Mouse (Mus musculus) left cerebral cortex, adult 18-20 months (tissue): ENCODE results near the gene Brf1. TPM values are rescaled to one million over a fixed set of nuclear protein-coding genes. Genes with fewer than 3 reads are reported as not detected.

Experiments used
- DNase-seq, 2 experiments: peaks; one replicate each; pipeline ENCODE4 v3.0.0; 2021 to 2022; ENCODE audit warnings: low spot score in 2 of 2, mixed read lengths in 1 of 2
- total RNA-seq, 2 experiments: library from RNA; stranded (reverse); gene quantifications; 2 replicates each; pipeline ENCODE4 v1.2.3; 2021

Brf1 gene
- total RNA-seq, 2 experiments from 2014 or later = 45.0 to 47.0 TPM

DNA sequence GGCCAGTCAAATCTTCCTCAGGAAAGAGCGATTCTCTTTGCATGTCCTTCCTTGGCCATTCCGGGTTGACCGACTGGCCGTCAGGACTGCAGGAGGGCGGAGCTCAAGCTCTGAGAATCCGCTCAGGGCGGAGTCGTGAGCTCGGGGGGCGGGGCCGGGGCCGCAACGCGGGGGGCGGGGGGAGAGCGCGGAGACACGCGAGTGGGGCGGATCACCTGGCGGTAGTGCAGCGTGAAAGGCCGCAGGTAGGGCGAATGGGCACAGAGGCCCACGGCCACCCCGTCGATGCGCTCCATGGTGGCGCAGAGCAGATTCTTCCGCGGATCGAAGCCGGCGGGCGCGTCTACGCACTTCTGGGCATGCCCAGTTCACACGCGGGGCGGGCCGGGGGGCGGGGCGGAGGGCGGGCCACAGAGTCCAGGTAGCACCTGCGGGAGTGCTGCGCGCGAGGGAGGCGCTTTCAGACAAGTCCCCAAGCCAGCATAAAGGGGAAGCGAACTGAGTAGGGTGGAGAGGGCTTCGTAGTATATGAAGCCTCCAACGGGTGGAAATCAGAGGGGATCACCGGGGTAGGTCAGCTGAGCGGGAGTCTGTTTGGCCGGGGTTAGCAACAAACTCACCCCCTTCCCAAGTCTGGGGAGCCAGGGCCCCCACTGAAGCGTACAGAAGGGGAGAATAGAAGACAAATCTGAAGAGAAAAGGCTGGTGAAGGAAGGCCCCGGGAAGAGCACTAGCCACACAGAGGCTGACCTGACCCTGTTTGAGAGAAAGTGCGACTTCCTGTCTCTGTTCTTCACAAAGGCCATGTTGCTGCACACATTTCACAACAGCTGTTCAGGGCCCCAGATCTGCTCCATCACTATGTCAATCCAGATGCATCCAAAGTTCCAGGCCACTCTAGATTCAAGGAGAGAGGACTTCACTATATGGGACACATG, 58.5 kb downstream of the Brf1 start, which contains the start of gene Nudt14:
Gene Nudt14 (minus strand): TSS at position 349 of the 938 bp plus-strand sequence.
- peak; percentile 62 to 74 for DNase-seq

DNA sequence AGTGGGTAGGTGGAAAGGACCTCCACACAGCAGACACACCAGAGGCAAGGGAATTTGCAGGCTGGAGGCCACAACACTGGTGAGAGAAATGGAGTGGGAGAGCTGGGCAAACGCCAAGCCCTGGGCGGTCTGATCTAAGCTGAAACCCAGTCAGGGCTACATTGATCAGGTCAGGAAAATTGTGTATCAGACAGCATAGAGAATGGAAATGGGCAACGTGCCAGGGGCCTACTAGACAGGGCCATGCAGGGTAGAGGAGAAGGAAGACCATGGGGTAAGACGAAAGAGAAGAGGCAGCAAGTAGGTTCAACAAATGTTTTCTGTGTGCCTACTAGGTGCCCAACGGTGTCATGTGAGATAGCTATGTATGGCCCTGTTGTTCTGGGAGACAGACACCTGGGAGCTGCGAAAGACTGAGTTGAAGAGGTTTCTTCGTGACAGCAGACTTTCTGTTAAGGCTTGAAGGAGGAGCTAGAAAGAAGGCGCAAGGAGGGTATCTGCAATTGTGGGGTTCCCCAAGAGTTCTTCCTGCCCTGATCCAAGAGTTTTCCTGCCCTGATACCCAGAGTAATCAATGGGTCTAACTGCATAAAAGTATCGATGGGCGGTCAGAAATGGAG, 59.2 kb downstream of the Brf1 start:
- DNase-seq = peak in 1 of 2 experiments; percentile 30

DNA sequence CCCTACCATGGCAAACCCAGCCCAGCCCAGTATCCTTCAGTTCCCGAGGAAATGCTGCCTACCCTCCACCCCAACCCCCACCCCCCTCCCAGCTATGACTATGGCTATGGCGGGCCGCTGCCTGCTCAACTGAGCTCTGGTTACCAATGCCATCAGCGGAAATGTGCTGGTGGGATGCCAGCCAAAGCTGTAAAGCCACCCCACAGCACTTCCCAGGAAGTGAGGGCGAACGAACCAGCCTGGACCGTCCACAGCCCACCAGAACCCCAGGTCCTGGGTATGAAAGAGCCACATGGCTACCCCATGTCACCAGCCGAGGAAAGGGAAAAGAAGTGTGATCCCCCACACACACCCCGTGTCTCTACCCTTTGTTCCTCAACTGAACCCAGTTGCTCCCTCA, 59.8 kb downstream of the Brf1 start:
- no peak for DNase-seq

GRCm38 (mm10) chr12:112940238-112940637, 60.3 kb downstream of the Brf1 start:
- DNase-seq = no peak

- no peak for DNase-seq
These were observed 61.5 kb downstream of the Brf1 start for GRCm38 (mm10) chr12:112938873-112939565.

DNA sequence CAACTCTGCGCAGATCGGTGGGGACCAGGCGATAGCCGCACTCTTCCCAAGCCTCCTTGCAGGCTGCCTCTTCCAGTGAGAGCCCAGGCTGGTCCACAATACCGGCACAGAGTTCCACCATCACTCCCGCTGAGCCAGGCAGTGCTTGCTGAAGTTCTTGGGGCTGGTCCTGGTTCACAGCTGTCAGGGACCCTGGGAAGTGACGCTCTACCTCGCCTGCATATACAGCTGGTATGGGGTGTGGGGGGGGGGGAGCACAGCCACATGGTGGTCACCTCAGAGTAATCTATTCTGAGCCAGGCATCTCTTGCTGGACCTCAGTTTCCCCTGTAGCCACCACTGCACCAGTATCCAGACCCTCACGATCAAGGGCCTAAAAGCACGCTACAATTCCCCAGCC, 62.1 kb downstream of the Brf1 start:
- no peak for DNase-seq

DNA sequence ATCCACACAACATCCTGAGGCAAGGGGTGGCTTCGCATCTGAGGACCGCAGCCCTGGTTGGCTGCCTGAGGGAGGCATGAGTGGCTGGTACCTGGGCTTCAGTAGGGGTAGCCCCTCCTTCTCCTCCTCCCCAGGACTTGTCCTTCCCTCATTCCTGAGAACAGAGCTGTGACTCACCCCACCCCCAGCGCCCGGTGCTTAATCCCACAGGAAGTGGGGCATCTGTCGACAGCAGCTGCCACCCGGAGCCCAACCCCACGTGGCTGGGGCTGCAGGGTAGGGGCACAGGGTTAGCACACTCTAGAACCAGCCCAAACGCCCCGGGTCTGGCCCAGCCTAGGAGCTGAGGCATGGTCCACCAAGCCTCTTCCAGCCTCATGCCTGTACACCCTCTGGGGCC, 62.6 kb downstream of the Brf1 start:
- peak; percentile 58 to 60 for DNase-seq

- DNase-seq = no peak
These were observed 67.9 kb downstream of the Brf1 start for GRCm38 (mm10) chr12:112932647-112933046.

DNA sequence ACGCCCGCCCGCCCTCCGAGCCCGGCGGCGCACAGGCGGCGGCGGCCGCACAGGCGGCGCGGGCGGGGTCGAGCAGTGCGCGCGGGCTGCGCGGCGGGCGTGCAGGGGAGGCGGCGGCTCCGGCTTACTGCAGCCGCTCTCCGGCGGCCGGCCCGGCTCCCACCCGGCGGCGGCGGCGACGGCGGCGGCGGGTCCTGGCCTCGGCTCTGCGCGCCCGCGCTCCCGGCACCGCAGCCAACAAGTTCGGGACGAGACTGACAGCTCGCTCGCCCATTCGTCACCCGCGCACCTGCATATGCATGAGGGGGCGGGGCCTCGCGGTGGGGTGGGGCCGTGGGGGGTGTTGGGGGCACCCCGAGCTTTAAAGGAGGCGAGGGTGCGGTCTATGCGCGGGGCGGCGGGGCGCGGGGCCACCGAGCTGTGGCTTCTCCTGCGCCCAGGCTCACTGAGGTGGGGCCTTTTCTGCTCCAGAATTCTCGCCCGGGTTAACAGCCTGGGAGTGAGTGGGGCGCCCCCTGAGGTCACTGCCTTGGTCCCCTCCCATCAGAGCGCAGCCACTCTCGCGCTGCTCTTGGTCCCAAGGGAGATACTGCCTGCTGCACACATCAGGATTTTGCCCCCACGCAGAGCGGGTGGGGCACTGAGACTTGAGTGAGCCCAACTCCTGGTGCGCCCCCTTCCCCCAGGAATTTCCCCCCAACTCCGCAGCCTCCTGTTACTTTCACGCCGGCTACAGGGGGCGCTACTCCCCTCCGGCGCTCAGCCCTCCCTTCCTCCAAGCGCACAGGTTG, 70.7 kb downstream of the Brf1 start, which contains the start of gene Jag2:
Gene Jag2 (minus strand): TSS at position 215 of the 791 bp plus-strand sequence.
- DNase-seq = peak; percentile 65 to 78

DNA sequence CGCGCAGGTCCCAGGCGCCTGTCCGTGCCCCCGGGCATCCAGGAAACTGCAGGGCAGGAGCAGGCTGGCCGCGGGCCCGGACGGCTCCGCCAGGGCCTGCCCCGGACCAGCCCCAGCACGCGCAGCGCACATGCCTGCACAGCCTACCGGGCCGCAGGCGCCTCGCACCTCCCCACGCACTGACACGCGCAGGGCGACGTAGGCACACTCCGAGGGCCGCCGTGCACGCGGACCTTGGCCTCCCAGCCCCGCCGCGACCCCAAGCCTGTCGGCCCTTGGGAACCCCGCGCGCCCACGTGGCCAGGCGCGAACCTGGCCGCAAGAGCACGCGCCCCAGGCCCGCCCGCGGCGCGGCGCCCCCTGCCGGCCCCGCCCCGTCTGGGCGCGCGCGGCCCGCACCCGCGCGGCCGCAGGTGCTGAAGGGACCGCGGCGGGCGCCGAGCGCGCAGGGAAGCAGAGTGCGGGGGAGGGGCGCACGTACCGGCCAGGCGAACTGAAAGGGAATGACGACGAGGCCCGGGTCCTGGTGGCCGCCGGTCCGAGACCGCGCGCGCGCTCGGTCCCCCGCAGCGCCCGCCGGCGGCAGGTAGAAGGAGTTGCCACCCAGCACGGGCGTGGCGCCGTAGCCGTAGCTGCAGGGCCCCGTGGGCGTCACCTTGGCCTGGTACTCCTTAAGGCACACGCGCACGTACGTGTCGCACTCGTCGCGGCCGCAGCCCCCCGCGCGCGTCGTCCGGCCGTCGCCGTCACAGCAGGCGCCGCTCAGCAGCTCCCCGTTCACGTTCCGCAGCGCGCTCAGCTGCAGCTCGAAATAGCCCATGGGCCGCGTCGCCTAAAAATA, 71.9 kb downstream of the Brf1 start:
- DNase-seq = peak; percentile 55 to 77

GRCm38 (mm10) chr12:112927265-112927664, 73.2 kb downstream of the Brf1 start:
- DNase-seq = no peak

- no peak for DNase-seq
These were observed 74.6 kb downstream of the Brf1 start for GRCm38 (mm10) chr12:112925950-112926349.

GRCm38 (mm10) chr12:112922541-112922940, 78.0 kb downstream of the Brf1 start:
- DNase-seq = no peak

DNA sequence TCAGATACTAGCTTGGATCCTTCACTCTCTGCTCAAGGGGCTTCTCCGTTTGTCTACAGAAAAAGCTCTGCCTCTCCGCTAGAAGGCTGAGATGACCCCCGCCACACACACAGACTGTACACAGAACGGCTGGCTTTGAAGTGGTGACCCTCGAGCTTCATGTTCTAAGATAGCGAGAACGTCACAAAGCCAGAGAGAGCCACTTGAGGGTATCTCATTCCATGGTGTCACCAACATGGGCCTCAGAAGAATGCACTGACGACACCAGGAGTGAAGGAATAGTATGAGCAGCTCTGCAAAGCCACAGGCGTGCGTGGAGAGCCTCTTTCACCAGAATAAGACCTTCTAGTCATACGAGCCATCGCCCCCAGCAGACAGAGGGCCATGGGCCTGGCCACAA, 79.0 kb downstream of the Brf1 start:
- DNase-seq = no peak

- no peak for DNase-seq
These were observed 82.6 kb downstream of the Brf1 start for GRCm38 (mm10) chr12:112917906-112918305.

DNA sequence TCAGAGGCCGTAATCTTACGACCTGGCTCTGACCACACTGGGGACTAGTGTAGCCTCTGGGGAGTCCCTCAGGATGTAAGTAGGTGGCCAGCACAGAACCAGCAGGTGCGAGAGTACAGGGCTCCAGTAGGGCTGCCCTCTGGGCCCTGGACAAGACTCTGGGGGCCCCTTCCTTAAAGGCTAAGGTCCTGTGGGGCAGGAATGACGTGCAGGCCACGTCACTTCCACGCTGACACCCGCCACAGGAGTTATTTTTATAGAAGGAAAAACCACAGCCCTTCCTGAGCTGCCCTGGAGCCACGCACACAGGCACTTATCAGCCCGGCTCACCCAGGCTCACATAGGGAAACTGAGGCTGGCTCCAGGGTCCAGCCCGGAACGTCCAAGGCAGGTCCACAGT, 83.0 kb downstream of the Brf1 start:
- no peak for DNase-seq

GRCm38 (mm10) chr12:112916698-112917400, 83.7 kb downstream of the Brf1 start:
- no peak for DNase-seq

DNA sequence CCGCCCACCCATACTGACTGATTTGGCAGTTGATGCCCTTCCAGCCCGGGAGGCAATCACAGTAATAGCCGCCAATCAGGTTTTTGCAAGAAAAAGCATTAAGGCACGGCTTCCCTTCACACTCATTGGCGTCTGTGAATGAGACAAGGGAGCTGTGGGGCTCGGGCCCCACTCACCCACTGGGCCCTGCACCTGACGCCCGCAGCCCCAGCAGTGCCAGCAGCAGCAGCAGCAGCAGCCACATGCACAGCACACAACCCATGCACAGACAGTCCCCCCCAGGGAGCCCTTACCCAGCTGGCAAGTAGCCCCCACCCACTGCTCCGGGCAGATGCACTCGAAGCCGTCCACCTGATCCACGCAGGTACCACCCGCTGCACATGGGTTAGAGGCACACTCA, 84.9 kb downstream of the Brf1 start:
- DNase-seq = no peak

DNA sequence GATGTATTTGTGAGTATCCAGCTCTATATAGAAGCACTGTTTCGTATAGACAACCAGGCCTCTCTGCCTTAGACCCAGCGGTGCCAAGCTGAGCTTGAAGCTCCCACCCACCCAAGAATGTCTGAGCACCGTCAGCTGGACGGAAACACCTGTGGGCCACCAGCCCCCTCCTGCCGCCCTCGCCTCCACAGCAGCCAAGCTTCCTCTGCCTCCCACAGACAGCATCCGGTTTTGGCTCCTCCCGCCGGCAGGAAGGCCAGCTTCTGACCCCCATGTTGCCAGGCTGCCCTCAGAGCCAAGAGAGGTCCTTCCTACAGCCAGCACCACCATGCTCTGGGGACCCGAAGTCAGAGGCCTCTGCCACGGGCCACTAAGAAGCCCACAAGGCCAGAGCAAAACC, 86.0 kb downstream of the Brf1 start:
- DNase-seq = no peak
